Mouse (Mus musculus): ENCODE measurements around the gene Ptpn1. TPM values are rescaled to one million over a fixed set of nuclear protein-coding genes. Genes with fewer than 3 reads are reported as not detected.

Ptpn1 gene
- polyA plus RNA-seq, 1 experiment from 2014 or later = 57.4 TPM

DNA sequence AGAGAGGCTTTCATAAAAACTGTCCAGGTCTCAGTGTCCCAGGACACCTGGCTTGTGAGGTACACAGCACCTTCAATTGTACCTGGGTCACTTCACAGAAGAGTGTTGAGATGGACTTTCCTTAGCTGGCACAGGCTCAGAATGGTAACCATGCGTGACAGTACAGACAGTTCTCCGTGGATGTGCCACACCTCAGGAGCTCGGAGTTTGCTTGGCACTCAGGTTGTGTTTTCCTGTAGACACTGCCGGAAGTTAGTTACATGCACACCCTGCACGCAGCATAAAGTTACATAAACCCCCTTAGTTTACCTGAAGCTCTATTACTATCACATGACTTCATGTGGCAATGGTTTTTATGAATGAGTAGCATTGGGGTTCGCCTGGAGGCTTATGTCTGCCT lies 18.8 kb downstream of the Ptpn1 start:
- ATAC-seq (replicated peaks; ENCODE audit: low FRiP score) = no peak
- 74% methylated on average over 6 of the region's 6 CpGs for WGBS
- H3K4me1 ChIP-seq = peaks cover 40% of the 10 kb centered on the region
- H3K4me3 ChIP-seq (replicated peaks) = no peak overlapping the region
- no peak overlapping the region for H3K4me2 ChIP-seq
- no peak overlapping the region for H3K9ac ChIP-seq
- 0 out of 2 replicates have a peak, but pooled peaks cover 3% of the 10 kb centered on the region for H3K36me3 ChIP-seq
- H3K9me3 ChIP-seq (replicated peaks) = no peaks in the 10 kb centered on the region
- H3K27me3 ChIP-seq = no peaks in the 10 kb centered on the region
- H3K27ac ChIP-seq = no peak overlapping the region

DNA sequence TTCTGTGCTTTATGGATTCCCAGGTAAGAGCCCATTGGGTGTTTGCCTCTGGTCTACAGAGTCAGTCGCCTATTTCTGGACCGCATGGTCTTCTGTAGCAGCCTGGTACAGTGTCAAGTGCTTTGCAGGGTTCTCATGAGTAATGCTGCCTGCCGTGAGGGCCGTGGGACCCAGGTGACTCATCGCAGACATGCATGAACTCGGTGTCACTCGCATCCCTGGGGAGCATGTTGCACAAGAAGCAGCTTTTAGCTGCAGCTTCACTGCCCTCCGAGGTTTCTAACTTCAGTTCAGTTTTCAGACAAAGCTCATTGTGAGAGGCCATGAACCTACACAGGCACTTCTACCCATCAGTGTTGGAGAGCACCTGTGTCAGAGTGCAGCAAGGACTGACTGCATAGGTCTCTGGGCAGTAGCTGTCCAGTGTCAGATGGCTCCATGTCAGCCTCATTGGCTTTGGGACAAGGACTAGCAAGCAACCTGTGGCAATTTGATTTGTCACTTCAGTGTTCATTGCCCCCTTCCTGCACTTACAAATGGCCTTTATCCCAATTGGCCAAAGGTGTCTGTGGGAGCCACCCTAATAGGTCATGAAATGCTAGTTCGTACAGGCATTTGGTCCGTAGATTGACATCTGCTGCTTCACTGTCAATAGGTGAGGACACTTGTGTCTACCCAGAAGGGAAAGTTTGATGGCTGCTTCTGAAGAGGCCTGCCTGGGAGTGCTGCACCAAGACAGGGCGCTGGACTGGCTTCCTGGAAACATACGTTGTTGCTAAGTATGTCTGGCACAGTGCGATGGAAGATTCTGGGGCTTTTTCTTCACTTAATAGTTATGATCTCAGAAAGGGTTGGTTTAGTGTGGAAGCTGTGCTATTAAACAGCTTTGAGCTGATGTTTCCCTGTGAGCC lies 19.7 kb downstream of the Ptpn1 start:
- H3K27ac ChIP-seq = no peak overlapping the region
- H3K4me2 ChIP-seq = no peak overlapping the region
- no peaks in the 10 kb centered on the region for H3K9me3 ChIP-seq (replicated peaks)
- peaks cover 40% of the 10 kb centered on the region for H3K4me1 ChIP-seq
- no peak overlapping the region for H3K4me3 ChIP-seq (replicated peaks)
- no peak overlapping the region for H3K9ac ChIP-seq
- 0 out of 2 replicates have a peak, but pooled peaks cover 3% of the 10 kb centered on the region for H3K36me3 ChIP-seq
- no peaks in the 10 kb centered on the region for H3K27me3 ChIP-seq
- 81% methylated on average over 13 of the region's 13 CpGs for WGBS
- no peak for ATAC-seq (replicated peaks; ENCODE audit: low FRiP score)

DNA sequence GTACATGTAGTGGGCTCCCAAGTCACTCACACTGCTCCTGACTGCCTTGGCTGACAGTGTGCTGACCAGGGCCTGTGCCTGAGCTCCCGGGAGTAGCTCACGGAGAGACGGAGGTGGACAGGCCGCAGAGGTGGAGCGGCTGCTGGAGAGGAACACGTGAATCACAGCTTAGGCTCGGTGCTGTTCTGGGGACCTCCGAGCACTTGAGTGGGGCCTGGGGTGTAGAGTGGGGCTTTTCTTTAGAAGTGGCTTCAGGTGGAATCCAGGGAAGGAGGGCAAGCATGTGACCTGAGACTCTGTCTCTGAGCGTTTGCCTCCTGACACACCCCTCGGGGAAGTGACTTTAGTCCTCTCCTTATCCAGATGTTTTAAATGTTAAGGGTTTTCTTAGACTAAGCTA lies 22.0 kb downstream of the Ptpn1 start:
- Histone ChIP-seq H3K4me3 (replicated peaks) (no peak overlapping the region), H3K27ac (no peak overlapping the region), H3K9ac (no peak overlapping the region), H3K4me1 (peaks cover 34% of the 10 kb centered on the region), H3K27me3 (no peaks in the 10 kb centered on the region), H3K4me2 (no peak overlapping the region), H3K9me3 (replicated peaks) (no peaks in the 10 kb centered on the region), H3K36me3 (0 out of 2 replicates have a peak, but pooled peaks cover 3% of the 10 kb centered on the region)
- ATAC-seq (replicated peaks; ENCODE audit: low FRiP score) = no peak
- 74% methylated on average over 10 of the region's 10 CpGs for WGBS

DNA sequence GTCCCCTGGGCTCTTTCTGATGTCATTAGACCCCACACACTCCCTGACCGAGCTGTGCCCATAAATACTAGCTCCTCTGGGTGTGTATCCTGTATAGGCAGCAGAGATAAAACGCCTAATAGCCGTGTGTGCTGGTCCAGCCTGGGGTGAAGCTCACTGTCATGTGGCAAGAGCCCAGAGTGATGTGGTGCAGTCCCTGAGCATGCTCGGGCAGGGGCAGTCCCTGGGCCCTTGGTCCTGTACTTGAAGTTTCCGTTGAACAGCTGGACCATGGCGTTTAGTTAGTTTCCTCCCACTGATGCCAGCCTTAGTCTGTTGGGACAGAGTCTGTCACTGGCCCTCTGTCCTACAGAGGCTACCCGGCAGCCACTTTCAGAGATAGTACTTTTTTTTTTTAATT lies 23.1 kb downstream of the Ptpn1 start:
- H3K27ac ChIP-seq = no peak overlapping the region
- H3K27me3 ChIP-seq = no peaks in the 10 kb centered on the region
- no peaks in the 10 kb centered on the region for H3K9me3 ChIP-seq (replicated peaks)
- H3K4me1 ChIP-seq = peaks cover 33% of the 10 kb centered on the region
- no peak overlapping the region for H3K4me2 ChIP-seq
- ATAC-seq (replicated peaks; ENCODE audit: low FRiP score) = no peak
- 75% methylated on average over 7 of the region's 7 CpGs for WGBS
- H3K4me3 ChIP-seq (replicated peaks) = no peak overlapping the region
- no peak overlapping the region for H3K9ac ChIP-seq
- H3K36me3 ChIP-seq = 0 out of 2 replicates have a peak, but pooled peaks cover 3% of the 10 kb centered on the region

DNA sequence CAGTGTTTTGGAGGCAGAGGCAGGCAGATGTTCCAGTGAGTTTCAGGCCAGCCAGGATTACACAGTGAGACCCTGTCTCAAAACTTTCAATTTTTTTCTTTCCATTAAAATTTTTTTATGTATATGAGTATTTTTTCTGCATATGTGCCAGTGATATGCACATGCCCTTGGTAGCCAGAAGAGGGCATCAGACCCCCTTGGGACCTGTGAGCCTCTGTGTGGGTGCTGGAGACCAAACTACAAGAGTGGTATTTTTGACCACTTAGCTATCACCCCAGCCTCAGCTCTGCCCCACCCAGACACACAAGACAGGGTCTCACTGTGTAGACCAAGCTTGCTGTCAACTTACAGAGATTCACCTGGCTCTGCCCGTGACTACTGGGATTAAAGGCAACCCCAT lies 25.7 kb downstream of the Ptpn1 start:
- H3K9ac ChIP-seq = no peak overlapping the region
- no peak overlapping the region for H3K4me3 ChIP-seq (replicated peaks)
- ATAC-seq (replicated peaks; ENCODE audit: low FRiP score) = no peak
- H3K9me3 ChIP-seq (replicated peaks) = no peaks in the 10 kb centered on the region
- no peaks in the 10 kb centered on the region for H3K36me3 ChIP-seq
- no peak overlapping the region for H3K4me2 ChIP-seq
- peak overlapping the region; percentile 27; the same call in 1 of the 2 replicates for H3K27ac ChIP-seq
- no peaks in the 10 kb centered on the region for H3K27me3 ChIP-seq
- 91% methylated on average over 1 of the region's 1 CpGs for WGBS
- peaks cover 28% of the 10 kb centered on the region for H3K4me1 ChIP-seq

DNA sequence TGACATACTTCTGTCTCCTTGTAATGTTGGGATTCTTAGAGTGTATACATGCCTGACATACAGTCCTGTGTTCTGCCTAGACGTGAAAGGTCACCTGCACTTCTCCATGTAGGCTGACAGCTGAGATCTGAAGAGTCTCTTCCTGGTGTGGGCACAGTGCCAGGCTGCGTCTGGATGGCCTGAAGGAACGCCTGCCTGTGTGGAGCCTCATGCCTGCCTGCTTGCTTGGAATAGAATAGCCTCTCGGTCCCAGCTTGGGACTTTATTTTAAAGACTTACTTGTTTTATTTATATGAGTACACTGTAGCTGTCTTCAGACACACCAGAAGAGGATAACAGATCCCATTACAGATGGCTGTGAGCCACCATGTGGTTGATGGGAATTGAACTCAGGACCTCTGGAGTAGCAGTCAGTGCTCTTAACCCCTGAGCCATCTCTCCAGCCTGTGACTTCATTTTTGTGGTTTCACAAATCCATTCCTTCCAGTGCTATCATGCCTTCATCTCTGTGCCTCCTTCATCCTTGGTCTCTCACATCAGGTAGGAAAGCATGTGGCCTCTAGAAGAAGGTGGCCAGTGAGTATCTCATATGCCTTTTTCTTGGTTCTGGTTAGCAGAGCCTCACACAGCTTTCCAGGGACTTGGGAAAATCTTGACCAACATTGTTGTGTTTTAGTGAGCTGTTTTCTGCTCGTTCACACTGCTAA lies 26.4 kb downstream of the Ptpn1 start:
- WGBS = 56% methylated on average over 5 of the region's 5 CpGs
- no peaks in the 10 kb centered on the region for H3K36me3 ChIP-seq
- H3K27ac ChIP-seq = peak overlapping the region; percentile 27
- no peak for ATAC-seq (replicated peaks; ENCODE audit: low FRiP score)
- no peak overlapping the region for H3K4me2 ChIP-seq
- H3K4me3 ChIP-seq (replicated peaks) = no peak overlapping the region
- no peaks in the 10 kb centered on the region for H3K9me3 ChIP-seq (replicated peaks)
- H3K27me3 ChIP-seq = no peaks in the 10 kb centered on the region
- peaks cover 28% of the 10 kb centered on the region for H3K4me1 ChIP-seq
- no peak overlapping the region for H3K9ac ChIP-seq

DNA sequence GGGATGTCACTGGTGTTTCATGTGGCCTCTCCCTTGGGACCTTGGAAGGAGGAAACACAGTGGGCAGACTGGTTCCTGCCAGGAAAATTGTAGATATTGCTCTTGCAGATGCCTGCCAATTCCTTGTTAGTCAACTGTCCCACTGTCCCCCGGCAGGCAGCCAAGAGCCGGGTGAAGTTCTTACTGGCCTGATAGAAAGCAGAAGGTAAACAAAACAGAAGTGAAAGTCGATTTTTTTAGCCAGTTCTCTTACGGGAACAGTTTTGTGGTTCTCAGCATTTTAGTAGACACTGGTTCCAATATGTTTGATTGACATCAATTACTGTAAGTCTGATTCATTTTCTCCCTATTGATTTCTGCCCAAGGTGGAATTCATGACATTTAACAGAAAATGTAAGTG lies 27.0 kb downstream of the Ptpn1 start:
- Histone ChIP-seq H3K36me3 (peaks cover 4% of the 10 kb centered on the region), H3K27me3 (no peaks in the 10 kb centered on the region), H3K4me2 (no peak overlapping the region), H3K9me3 (replicated peaks) (no peaks in the 10 kb centered on the region), H3K4me1 (peaks cover 28% of the 10 kb centered on the region), H3K9ac (no peak overlapping the region), H3K4me3 (replicated peaks) (no peak overlapping the region), H3K27ac (peak overlapping the region; percentile 19; the same call in 1 of the 2 replicates)
- WGBS = 52% methylated on average over 4 of the region's 4 CpGs
- no peak for ATAC-seq (replicated peaks; ENCODE audit: low FRiP score)

DNA sequence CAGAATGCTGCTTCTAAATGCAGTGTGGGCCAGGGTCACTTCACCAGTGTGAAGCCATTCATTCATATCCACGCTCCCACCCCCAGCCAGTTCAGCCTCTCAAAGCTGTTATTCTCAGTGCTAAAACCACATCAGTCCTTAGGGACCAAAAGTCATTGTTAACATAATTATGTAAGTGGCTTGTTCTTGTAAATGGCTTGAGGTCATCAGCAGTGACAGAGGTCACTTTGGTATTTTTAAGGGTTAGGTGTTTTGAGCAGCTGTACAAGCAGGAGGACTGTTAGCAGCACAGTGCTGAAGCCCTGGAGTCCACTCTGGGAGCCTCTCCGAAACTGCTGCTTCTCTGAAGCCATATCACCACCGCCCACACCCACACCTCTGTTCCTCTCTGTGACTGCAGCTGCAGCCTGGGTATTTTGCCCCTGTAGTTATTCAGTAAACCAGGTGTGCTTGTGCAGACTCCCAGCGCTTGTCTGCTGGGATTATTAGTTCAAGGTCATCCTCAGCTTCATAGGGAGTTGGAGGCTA lies 27.6 kb downstream of the Ptpn1 start:
- Histone ChIP-seq H3K27ac (peak overlapping the region; percentile 19; the same call in 1 of the 2 replicates), H3K27me3 (no peaks in the 10 kb centered on the region), H3K9ac (no peak overlapping the region), H3K4me3 (replicated peaks) (no peak overlapping the region), H3K36me3 (peaks cover 10% of the 10 kb centered on the region), H3K4me2 (no peak overlapping the region), H3K9me3 (replicated peaks) (no peaks in the 10 kb centered on the region), H3K4me1 (peaks cover 28% of the 10 kb centered on the region)
- ATAC-seq (replicated peaks; ENCODE audit: low FRiP score) = no peak
- 59% methylated on average over 4 of the region's 4 CpGs for WGBS

DNA sequence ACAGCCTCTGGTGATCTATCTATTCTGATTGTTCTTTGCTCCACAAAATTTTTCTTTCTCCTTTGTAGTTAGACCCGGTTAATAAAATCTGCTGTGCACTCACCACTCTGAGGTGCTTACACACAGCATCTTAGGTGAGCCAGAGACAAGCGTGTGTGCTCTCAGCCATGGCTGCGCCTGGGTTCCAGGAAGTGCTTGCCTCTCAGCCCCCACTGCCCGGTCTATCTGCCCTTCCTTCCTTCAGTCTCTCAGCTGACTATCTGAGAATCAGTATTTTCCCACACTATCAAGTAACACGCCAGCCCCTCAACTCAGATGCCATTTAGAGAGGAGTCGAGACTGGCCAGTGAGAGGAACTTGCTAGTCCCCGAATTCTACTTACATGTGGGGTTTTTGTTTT lies 28.1 kb downstream of the Ptpn1 start:
- ATAC-seq (replicated peaks; ENCODE audit: low FRiP score) = 0 out of 2 replicates have a peak, but pooled peaks have one; percentile 52
- no peak overlapping the region for H3K4me3 ChIP-seq (replicated peaks)
- 42% methylated on average over 7 of the region's 7 CpGs for WGBS
- H3K4me2 ChIP-seq = no peak overlapping the region
- H3K27me3 ChIP-seq = no peaks in the 10 kb centered on the region
- no peaks in the 10 kb centered on the region for H3K9me3 ChIP-seq (replicated peaks)
- no peak overlapping the region for H3K9ac ChIP-seq
- 0 out of 2 replicates have a peak overlapping the region, but pooled peaks have one; percentile 19 for H3K27ac ChIP-seq
- H3K36me3 ChIP-seq = peaks cover 15% of the 10 kb centered on the region
- peaks cover 28% of the 10 kb centered on the region for H3K4me1 ChIP-seq

DNA sequence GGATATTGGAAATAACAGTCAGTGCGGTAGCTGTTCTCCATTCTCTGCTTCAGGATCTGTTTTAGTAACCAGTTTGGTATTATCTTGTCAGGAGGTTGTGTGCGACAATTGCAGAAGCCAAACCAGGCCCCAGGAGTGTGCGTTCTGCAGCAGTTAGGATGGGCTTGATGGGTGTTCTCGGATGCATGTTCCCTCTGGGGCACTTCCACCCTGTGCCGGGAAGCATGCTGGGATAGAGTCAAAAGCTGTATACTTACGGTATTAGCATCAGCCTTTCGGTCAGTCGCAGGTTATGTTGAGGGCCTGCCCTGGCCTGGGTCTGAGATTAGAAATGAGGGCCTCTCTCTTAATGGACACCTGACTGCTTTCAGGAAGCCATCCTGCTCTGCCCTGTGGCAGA lies 28.7 kb downstream of the Ptpn1 start:
- no peak overlapping the region for H3K4me2 ChIP-seq
- no peak overlapping the region for H3K9ac ChIP-seq
- H3K36me3 ChIP-seq = peaks cover 21% of the 10 kb centered on the region
- no peak overlapping the region for H3K4me3 ChIP-seq (replicated peaks)
- no peak for ATAC-seq (replicated peaks; ENCODE audit: low FRiP score)
- no peak overlapping the region for H3K27ac ChIP-seq
- 84% methylated on average over 8 of the region's 8 CpGs for WGBS
- H3K4me1 ChIP-seq = peaks cover 28% of the 10 kb centered on the region
- no peaks in the 10 kb centered on the region for H3K27me3 ChIP-seq
- no peaks in the 10 kb centered on the region for H3K9me3 ChIP-seq (replicated peaks)

DNA sequence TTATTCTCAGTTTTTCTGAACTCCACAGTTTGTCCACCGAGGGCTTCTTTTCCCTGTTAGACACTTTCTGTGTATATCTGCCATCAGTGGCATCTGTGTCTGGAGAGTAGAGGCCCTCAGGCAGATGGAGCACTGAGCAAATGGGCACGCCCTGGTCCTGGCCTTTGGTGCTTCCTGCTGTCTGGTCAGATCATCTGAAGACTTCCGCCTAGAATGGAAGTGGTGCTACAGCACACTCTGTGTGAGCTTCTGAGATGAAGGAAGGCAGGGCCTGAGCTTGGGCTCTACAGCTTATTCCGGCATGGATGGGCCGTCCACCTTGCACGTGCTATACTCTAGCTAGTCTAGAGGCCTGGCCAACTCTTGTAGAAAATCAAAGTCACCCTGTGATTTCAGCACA lies 30.5 kb downstream of the Ptpn1 start:
- no peaks in the 10 kb centered on the region for H3K9me3 ChIP-seq (replicated peaks)
- no peak overlapping the region for H3K27ac ChIP-seq
- H3K4me3 ChIP-seq (replicated peaks) = no peak overlapping the region
- no peak for ATAC-seq (replicated peaks; ENCODE audit: low FRiP score)
- H3K36me3 ChIP-seq = peaks cover 39% of the 10 kb centered on the region
- no peaks in the 10 kb centered on the region for H3K27me3 ChIP-seq
- H3K9ac ChIP-seq = no peak overlapping the region
- 82% methylated on average over 6 of the region's 6 CpGs for WGBS
- no peak overlapping the region for H3K4me2 ChIP-seq
- H3K4me1 ChIP-seq = peaks cover 28% of the 10 kb centered on the region

DNA sequence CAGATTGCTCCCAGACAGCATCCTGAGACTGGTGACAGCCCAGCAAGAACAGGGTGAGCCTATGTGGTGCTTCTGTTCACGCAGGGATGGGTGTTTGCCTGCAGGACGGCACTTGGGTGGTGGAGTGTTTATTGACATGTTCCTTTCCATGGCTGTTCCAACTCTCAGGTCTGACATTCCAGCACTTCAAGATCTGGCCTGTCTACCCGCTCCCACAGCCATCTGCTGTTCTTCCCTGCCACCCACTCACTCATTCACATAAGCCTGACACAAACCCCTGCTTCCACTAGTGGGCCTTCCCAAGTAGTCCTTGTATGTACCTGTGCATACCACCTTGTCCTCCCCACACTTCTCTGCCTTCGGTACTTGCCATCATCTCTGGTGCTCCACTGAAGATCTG lies 31.3 kb downstream of the Ptpn1 start:
- Histone ChIP-seq H3K4me3 (replicated peaks) (no peak overlapping the region), H3K4me1 (peaks cover 25% of the 10 kb centered on the region), H3K9ac (no peak overlapping the region), H3K4me2 (no peak overlapping the region), H3K9me3 (replicated peaks) (no peaks in the 10 kb centered on the region), H3K36me3 (peaks cover 47% of the 10 kb centered on the region), H3K27ac (no peak overlapping the region), H3K27me3 (no peaks in the 10 kb centered on the region)
- WGBS = 91% methylated on average over 4 of the region's 4 CpGs
- no peak for ATAC-seq (replicated peaks; ENCODE audit: low FRiP score)
